Mouse (Mus musculus) left cerebral cortex, adult 2 months (tissue): ENCODE measurements around the gene Tmem40. TPM values are rescaled to one million over a fixed set of nuclear protein-coding genes. Genes with fewer than 3 reads are reported as not detected.
A peak's percentile ranks its signal among the peaks of the same experiment; 100 is the strongest.

Experiments used
- DNase-seq, 2 experiments: peaks; one replicate each; pipeline ENCODE4 v3.0.0; 2021 to 2022; ENCODE audit warnings: low spot score in 2 of 2, mixed read lengths in 1 of 2; ENCODE audit errors: extremely low spot score in 1 of 2
- H3K27ac ChIP-seq: fragments of 200-600 bp; 2 replicates; pipeline ENCODE4 v1.8.1; 2022
- H3K4me3 ChIP-seq: fragments of 200-600 bp; 2 replicates; pipeline ENCODE4 v1.8.1; 2022
- CTCF ChIP-seq: fragments of 200-600 bp; IDR thresholded peaks from 2 replicates; pipeline ENCODE4 v1.8.1; 2022; ENCODE audit warnings: antibody characterized with exemption, mild to moderate bottlenecking, moderate library complexity
- intact Hi-C: fragments of 180-260 bp; cut with DNase I; formaldehyde crosslinking; loops from one replicate; pipeline ENCODE4 v1.15.1; 2025
- total RNA-seq, 2 experiments: library from RNA; stranded (reverse); gene quantifications; 2 replicates each; pipeline ENCODE4 v1.2.3; 2021

Tmem40 gene
- total RNA-seq, 2 experiments from 2014 or later = 1.2 TPM

- no peak for DNase-seq
- Histone ChIP-seq H3K27ac (no peak overlapping the region), H3K4me3 (no peak overlapping the region)
- no peak for TF ChIP-seq CTCF
- intact Hi-C loops = no loop called here
These were observed 64.3 kb downstream of the Tmem40 start for GRCm38 (mm10) chr6:115697739-115698558.

GRCm38 (mm10) chr6:115696707-115697215 is 65.4 kb downstream of the Tmem40 start:
- no peak; the same call in none of the 2 replicates for TF ChIP-seq CTCF
- DNase-seq = no peak
- H3K4me3 ChIP-seq = no peak overlapping the region
- intact Hi-C loops = no loop called here
- H3K27ac ChIP-seq = no peak overlapping the region

- H3K4me3 ChIP-seq = no peak overlapping the region
- TF ChIP-seq CTCF = no peak
- no peak overlapping the region; the same call in 1 of the 2 replicates for H3K27ac ChIP-seq
- intact Hi-C loops = no loop called here
- no peak for DNase-seq
These were observed 67.1 kb downstream of the Tmem40 start for GRCm38 (mm10) chr6:115695124-115695523.

- peak overlapping the region; percentile 70 for H3K27ac ChIP-seq
- H3K4me3 ChIP-seq = no peak overlapping the region
- intact Hi-C loops = no loop called here
- no peak; the same call in 1 of the 2 replicates for TF ChIP-seq CTCF
- peak in 1 of 2 experiments; percentile 25 for DNase-seq
These were observed 67.8 kb downstream of the Tmem40 start for GRCm38 (mm10) chr6:115694441-115694842.

GRCm38 (mm10) chr6:115692963-115693730 is 69.1 kb downstream of the Tmem40 start:
- intact Hi-C loops = no loop called here
- DNase-seq = no peak
- peak; percentile 35 for TF ChIP-seq CTCF

GRCm38 (mm10) chr6:115692163-115692950 is 69.9 kb downstream of the Tmem40 start:
- Histone ChIP-seq H3K4me3 (no peak overlapping the region), H3K27ac (no peak overlapping the region)
- TF ChIP-seq CTCF = no peak
- intact Hi-C loops = no loop called here
- DNase-seq = no peak

More at GRCm38 (mm10) chr6:115692963-115693730, 69.1 kb downstream of the Tmem40 start:
- Histone ChIP-seq H3K27ac (no peak overlapping the region), H3K4me3 (no peak overlapping the region)

GRCm38 (mm10) chr6:115690105-115690504 is 72.1 kb downstream of the Tmem40 start:
- H3K27ac ChIP-seq = no peak overlapping the region
- intact Hi-C loops = no loop called here
- H3K4me3 ChIP-seq = no peak overlapping the region
- DNase-seq = no peak
- TF ChIP-seq CTCF = no peak

- intact Hi-C loops = no loop called here
- no peak overlapping the region for H3K27ac ChIP-seq
- no peak overlapping the region for H3K4me3 ChIP-seq
- no peak for TF ChIP-seq CTCF
- DNase-seq = no peak
These were observed 73.6 kb downstream of the Tmem40 start for GRCm38 (mm10) chr6:115688589-115688988.

- intact Hi-C loops = no loop called here
- TF ChIP-seq CTCF = no peak
- DNase-seq = no peak
- Histone ChIP-seq H3K27ac (no peak overlapping the region), H3K4me3 (no peak overlapping the region)
These were observed 74.5 kb downstream of the Tmem40 start for GRCm38 (mm10) chr6:115687753-115688152.

GRCm38 (mm10) chr6:115684851-115685646 is 77.2 kb downstream of the Tmem40 start:
- intact Hi-C loops = no loop called here
- DNase-seq = no peak
- no peak for TF ChIP-seq CTCF
- Histone ChIP-seq H3K4me3 (no peak overlapping the region), H3K27ac (no peak overlapping the region)

GRCm38 (mm10) chr6:115684271-115684670 is 77.9 kb downstream of the Tmem40 start:
- DNase-seq = no peak
- no peak for TF ChIP-seq CTCF
- Histone ChIP-seq H3K27ac (no peak overlapping the region), H3K4me3 (no peak overlapping the region)
- intact Hi-C loops = no loop called here
